Mouse (Mus musculus) E14TG2a.4 (cell line): ENCODE results near the gene Akt2.

Source experiments
- H3K27me3 ChIP-seq: 2 replicates; pipeline ENCODE4 v1.6.1; 2014; ENCODE audit warnings: low read length, control low read depth; ENCODE audit not compliant: insufficient read depth
- H3K36me3 ChIP-seq: 2 replicates; pipeline ENCODE4 v1.6.1; 2014; ENCODE audit warnings: low read length, control low read depth; ENCODE audit not compliant: insufficient read depth
- H3K4me1 ChIP-seq: replicated peaks from 2 replicates; pipeline ENCODE4 v1.6.1; 2014; ENCODE audit warnings: low read depth, low read length, control low read depth
- H3K4me3 ChIP-seq: replicated peaks from 2 replicates; pipeline ENCODE4 v1.5.1; 2014; ENCODE audit warnings: mild to moderate bottlenecking, low read length
- H3K9me3 ChIP-seq: 2 replicates; pipeline ENCODE4 v1.6.1; 2014; ENCODE audit warnings: low read length, control low read depth
- CTCF ChIP-seq: conservative IDR thresholded peaks from 2 replicates; pipeline ENCODE4 v1.5.1; 2014; ENCODE audit warnings: low read length
- NANOG ChIP-seq: IDR thresholded peaks from 2 replicates; pipeline ENCODE4 v1.6.1; 2014; ENCODE audit warnings: borderline replicate concordance, low read length, mixed read lengths
- POU5F1 ChIP-seq: IDR thresholded peaks from 2 replicates; pipeline ENCODE4 v1.6.1; 2014; ENCODE audit warnings: low read length, borderline replicate concordance

Gene Akt2

DNA sequence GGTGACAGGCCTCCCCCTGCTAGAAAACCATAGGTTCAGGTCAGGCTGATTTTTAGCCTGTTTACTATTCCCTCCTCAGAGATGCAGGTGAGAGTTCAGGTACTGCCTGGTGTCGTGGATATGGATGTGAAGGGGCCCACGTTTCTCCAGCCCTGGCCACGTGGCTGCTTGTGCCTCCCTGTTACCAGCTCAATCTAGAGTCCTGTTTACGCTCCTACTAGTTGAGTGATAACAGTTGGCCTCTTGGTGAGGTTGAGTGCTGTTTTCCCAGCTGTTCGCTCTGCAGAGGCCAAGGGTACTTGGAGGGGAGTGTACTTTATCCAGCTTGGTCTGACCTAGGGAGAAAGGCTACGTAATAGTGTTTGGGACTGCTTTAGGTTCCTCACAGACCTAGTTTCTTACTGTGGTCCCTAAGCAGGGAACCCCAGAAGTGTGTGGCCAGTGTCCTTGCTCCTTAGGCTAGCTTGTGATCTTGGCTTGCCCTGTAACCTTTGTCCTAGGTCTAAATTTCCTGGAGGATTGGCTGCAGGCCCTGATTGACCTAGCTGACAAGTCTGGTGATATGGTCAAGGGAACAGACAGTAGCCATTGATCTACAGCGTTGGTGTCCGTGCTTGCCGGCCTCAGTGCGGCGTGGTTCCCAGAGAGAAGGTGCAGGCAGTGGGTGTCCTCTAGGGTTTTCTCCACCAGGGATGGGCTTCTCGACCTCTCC lies 1.7 kb downstream of the Akt2 start:
- H3K36me3 ChIP-seq = peaks cover 40% of the 10 kb centered on the region
- no peaks in the 10 kb centered on the region for H3K27me3 ChIP-seq
- H3K4me1 ChIP-seq = peaks cover 77% of the 10 kb centered on the region
- TF ChIP-seq NANOG = no peak
- TF ChIP-seq POU5F1 = no peak
- no peak for TF ChIP-seq CTCF
- H3K9me3 ChIP-seq = no peaks in the 10 kb centered on the region
- H3K4me3 ChIP-seq = peak overlapping the region; percentile 90

DNA sequence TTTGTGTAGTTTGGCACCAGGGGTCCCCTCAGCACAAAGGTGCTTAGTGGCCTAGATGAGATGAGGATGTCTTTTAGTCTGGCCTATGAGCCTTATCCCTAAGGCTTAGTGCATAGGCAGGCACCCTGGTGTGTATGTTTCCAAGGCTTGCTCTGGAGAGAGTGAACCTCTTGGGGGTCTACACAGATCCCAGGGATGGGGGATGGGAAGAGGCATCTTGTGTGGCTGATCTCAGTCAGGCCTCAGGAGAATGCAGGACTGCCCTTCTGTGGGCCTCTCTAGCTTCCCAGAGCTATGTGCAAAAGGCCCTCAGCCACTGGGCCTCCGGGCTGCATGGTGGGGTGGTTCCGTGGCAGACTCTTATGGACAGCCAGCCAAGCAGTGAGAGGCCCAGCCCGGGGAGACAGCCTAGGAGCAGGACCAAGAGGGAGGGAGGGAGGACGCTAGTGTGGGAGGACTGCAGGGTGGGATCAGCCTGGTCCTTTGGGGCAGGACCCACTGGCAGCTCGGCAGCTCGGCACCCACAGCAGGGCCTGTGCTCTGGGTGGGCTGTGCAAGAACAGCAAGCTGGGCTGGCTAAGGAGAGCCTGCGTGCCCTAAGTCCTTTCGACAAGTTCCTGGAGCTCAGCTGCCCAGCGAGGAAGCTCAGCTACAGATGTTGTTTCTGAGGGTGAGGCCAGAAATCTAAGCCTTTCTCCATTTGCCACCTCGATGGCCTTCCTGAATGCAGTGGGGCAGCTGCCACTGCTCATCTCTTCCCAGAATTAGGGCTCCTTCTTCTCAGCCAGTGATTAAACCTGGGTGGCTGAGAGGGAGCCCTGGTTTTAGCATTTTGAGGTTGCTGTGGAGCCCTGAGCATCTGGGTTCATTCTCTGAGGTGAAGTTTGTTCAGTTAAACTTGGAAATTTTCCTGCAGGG lies 5.5 kb downstream of the Akt2 start:
- Histone ChIP-seq H3K27me3 (no peaks in the 10 kb centered on the region), H3K36me3 (peaks cover 41% of the 10 kb centered on the region), H3K4me3 (peak overlapping the region; percentile 21; the same call in 1 of the 2 replicates), H3K4me1 (peaks cover 94% of the 10 kb centered on the region), H3K9me3 (no peaks in the 10 kb centered on the region)
- TF ChIP-seq NANOG (no peak), POU5F1 (no peak), CTCF (no peak)

DNA sequence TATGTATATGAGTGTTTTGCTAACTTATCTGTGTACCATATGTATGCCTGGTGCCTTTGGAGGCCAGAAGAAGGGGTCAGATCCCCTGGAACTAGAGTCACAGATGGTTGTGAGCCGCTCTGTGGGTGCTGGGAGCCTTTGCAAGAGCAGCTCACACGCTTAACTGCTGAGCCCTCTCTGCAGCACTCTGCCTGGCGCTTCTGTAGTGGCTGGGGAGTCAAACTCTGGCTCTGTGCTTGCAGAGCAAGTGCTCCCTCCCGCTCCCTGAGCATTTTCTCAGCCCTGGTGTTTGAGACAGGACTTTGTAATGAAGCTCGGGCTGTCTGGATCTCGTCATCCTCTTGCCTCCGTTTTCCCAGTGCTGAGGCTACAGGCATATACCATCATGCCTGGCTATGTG lies 6.7 kb downstream of the Akt2 start:
- Histone ChIP-seq H3K27me3 (no peaks in the 10 kb centered on the region), H3K36me3 (peaks cover 45% of the 10 kb centered on the region), H3K9me3 (no peaks in the 10 kb centered on the region), H3K4me1 (peaks cover 98% of the 10 kb centered on the region), H3K4me3 (no peak overlapping the region)
- TF ChIP-seq CTCF = no peak

DNA sequence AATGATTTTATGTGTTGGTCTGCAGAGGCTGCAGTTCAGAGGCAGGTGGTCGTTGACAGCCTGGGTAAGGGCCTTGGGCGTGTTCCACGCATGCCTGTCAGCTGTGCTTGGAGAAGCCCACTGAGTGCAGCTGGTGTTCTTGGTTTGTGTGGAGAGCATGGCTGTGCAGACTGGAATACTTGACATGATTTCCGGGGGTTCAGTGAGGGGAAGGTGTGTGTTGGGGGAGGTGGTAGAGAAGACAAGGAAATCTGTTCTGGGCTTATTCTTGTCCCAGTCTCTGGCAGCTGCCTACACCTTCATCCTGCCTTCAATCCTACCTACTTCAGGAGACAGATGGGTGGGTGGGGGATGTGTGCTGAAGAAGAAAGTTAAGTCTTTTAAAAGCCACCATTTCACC lies 10.3 kb downstream of the Akt2 start:
- TF ChIP-seq CTCF (no peak), POU5F1 (no peak), NANOG (no peak)
- peaks cover 96% of the 10 kb centered on the region for H3K4me1 ChIP-seq
- H3K27me3 ChIP-seq = no peaks in the 10 kb centered on the region
- H3K9me3 ChIP-seq = no peaks in the 10 kb centered on the region
- peaks cover 43% of the 10 kb centered on the region for H3K36me3 ChIP-seq
- 0 out of 2 replicates have a peak overlapping the region, but pooled peaks have one; percentile 10 for H3K4me3 ChIP-seq

DNA sequence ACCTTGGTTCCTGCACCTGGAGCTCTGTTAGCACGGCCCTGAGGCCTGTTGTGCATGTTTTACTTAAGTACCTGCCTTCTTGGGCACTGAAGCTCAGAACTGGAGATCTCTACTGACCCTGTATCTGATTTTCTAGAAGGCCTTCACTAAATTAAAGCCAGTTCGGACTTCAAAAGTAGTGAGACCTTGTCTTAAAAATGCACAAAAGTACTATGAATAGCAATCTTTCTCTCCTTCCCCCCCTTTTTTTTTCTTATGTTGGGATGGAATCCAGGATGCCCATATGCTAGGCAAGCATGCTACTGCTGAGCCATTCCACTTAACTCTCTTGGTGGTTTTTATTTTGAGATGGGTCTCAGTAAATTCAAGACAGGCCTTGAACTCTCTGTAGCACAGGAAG lies 10.8 kb downstream of the Akt2 start:
- Histone ChIP-seq H3K9me3 (no peaks in the 10 kb centered on the region), H3K27me3 (no peaks in the 10 kb centered on the region), H3K4me3 (no peak overlapping the region), H3K4me1 (peaks cover 96% of the 10 kb centered on the region), H3K36me3 (peaks cover 42% of the 10 kb centered on the region)
- TF ChIP-seq CTCF (no peak), POU5F1 (no peak), NANOG (no peak)

DNA sequence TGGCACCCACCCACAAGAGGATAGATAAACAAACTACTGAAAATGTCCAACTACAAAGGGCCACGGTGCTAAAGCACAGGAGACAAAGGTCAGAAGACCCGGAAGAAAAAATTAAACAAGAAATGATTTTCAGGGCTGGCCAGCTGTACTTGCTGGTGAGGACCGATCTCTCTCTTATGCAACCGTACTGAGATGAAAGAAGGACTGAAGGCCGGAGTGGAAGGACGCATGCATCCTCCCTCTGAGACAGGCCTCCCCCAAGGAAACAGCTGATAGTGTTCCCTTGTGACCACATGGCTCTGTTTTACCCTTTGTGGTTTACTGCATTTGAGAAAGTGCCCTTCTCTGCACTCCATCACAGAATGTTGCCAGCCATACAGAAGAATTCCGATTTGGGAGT lies 11.5 kb downstream of the Akt2 start:
- no peaks in the 10 kb centered on the region for H3K9me3 ChIP-seq
- H3K36me3 ChIP-seq = peaks cover 48% of the 10 kb centered on the region
- H3K4me3 ChIP-seq = no peak overlapping the region
- TF ChIP-seq NANOG (no peak), CTCF (no peak), POU5F1 (no peak)
- no peaks in the 10 kb centered on the region for H3K27me3 ChIP-seq
- peaks cover 96% of the 10 kb centered on the region for H3K4me1 ChIP-seq

DNA sequence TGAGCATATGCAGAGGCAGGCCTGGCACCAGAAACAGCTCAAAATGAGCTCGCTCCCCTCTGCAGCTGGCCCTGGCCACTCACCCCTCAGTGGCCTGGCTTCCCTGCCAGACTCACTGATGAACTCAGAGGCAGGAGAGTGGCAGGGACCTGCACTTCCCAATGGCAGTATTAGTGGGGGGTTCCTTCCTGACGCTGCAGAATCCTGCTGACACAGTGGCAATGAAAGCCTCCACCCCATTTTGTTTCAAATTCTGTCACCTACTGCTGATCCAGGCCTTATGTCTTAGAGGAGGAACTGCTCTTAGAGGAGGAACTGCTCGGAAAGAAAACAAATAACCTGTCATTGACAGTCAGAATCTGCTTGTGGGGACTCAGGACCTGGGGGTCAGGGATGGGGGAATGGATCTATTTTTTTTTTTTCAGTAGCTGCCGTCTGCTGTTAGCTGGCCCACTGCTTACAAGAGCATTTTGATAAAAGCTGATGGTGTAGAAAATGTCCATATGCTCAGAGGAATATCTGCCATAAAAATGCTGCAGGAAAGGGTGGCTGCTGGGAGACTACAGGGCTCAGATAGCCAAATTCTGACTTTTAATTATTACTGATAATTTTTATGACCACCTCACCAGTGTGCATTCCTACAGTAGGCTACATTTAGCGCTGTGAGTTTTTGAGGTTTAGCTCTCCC lies 13.5 kb downstream of the Akt2 start:
- Histone ChIP-seq H3K27me3 (no peaks in the 10 kb centered on the region), H3K4me1 (peaks cover 85% of the 10 kb centered on the region), H3K4me3 (no peak overlapping the region), H3K9me3 (no peaks in the 10 kb centered on the region), H3K36me3 (peaks cover 65% of the 10 kb centered on the region)
- no peak for TF ChIP-seq NANOG
- no peak for TF ChIP-seq CTCF
- TF ChIP-seq POU5F1 = no peak

DNA sequence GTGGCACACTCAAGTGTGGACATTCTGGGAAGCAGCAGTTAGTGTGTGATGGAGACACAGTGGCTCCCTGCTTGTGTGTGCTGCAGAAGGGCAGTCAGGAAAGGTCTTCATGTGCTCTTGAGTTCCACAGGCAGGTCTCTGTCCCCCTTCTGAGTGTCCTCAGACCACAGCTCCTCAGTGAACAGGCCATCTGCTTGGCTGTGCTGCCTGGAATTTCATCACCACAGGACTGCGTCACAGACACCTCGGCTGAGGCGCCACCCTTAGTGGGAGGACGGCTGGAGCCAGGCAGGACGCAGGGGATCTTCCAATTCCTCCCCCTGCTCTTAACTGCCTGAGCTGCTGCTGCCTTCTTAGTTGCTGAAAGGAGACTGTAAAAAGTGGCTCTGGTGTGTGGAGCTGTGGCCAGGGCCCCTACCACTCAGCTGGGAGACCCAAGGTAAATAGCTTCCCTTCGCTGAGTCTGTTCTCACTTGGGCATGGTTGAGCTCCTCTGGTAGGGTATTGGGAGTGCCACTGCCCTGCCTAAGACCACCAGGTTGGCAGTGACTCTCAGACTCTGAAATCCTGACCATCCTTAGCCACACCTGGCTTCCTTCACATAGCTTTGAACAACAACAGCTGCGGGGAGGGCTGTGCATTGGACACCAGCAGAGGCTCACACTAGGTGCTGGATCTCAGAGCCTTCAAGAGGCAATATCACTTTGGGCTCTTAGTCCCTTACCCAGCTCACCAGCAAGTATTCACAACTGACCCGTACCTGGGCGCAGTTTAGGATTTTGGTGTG lies 14.3 kb downstream of the Akt2 start:
- H3K4me1 ChIP-seq = peaks cover 85% of the 10 kb centered on the region
- TF ChIP-seq NANOG (no peak), CTCF (no peak), POU5F1 (no peak)
- H3K36me3 ChIP-seq = peaks cover 72% of the 10 kb centered on the region
- H3K27me3 ChIP-seq = no peaks in the 10 kb centered on the region
- H3K4me3 ChIP-seq = no peak overlapping the region
- no peaks in the 10 kb centered on the region for H3K9me3 ChIP-seq
